Mouse (Mus musculus): Measurements from ENCODE around the gene Mvb12a.

DNA sequence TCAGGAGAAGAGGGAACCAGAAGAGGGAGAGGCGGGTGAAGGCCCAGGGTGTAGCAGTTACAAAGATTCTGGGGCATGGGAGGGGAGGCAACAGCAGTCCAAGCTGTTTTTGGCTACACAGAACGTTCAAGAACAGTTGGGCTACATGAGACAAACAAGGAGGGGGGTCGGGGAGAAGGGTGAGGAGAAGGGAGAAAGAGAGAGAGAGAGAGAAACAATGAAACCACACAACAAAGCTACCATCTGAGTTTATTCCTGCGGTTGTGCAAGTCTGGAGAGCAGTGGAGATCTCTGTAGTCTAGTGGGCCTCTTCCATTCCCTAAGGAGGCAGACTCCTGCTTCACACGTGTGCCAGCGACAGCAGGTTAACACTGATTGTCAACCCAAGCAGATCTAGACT, 11.3 kb downstream of the Mvb12a start:
- TF ChIP-seq CTCF (IDR thresholded peaks at IDR 0.05; ENCODE audit: low read depth) (no peak), EP300 (IDR thresholded peaks at IDR 0.05; ENCODE audit: low read depth) (no peak)

Measured in heart, postnatal 0 days (tissue).